Comparison of ENCODE assay signal across 9 mouse cellular contexts in the genomic region with DNA sequence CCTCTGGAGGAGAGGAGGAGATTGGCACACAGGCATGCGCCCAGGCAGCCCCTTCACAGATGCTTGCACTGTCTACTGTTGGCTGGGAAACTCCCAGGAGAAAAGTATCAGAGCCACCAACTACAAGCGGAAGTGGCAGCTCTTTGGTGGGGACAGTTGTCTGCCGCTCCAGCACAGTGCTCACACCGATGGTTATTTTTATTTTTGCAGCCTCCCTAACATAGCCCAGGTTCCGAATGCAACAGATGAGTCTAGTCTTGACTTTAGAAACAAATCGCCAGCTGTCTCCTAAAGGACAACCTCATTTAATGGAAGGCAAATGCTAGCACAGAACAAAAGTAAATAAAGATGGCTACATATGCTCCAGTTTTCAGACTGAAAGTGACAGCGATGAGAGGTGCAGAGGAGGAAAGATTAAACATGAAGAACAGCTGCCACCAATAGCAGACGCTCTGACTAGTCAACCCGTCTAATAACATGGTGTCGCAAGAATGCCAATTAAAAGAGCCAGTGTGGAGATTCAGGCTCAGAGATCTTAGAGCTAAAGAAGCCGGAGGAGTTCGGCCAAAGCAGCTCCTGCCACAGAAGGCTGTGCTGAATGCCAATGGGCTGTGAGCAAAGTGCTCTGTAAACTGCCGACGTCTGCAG.
DNase-seq lines count a peak whose midpoint lies in the region; ATAC-seq and TF ChIP-seq lines count a peak whose summit lies in the region.
"Had no signal": no experiment of that assay in that cellular context is flagged by ENCODE, and none has a peak within 500 bp of the region (broad histone marks: within the 10 kb centered on the region; RNA-seq: fewer than 3 reads in every experiment).

No protein-coding gene starts in this region.

- H3K4me2 ChIP-seq in intestine, postnatal 0 days (replicated peaks; ENCODE audit: low read depth), result peak overlapping the region; percentile 27
- peak overlapping the region; percentile 21 for H3K4me2 ChIP-seq in midbrain, embryonic 12.5 days (replicated peaks)
- H3K4me2 ChIP-seq in kidney, embryonic 16.5 days (replicated peaks; ENCODE audit: low read depth, low read length), result no peak overlapping the region

- no peak for TF ChIP-seq CTCF in intestine, postnatal 0 days (IDR thresholded peaks at IDR 0.05; ENCODE audit: low read depth)

- DNase-seq in frontal cortex, adult 2 months (ENCODE audit: extremely low spot score in 1 of 2, low spot score in 1 of 2), result peak; percentile 60 to 74
- no peak for DNase-seq in frontal cortex, postnatal 14 days (ENCODE audit: low spot score in 2 of 2)
- DNase-seq in brain, adult 2 months (ENCODE audit: low read depth, low spot score), result peak; percentile 71
- DNase-seq in adrenal gland, adult 2 months, result no peak

- H3K9me3 ChIP-seq in intestine, postnatal 0 days (ENCODE audit: control insufficient read depth), result no peaks in the 10 kb centered on the region
- no peaks in the 10 kb centered on the region for H3K9me3 ChIP-seq in midbrain, embryonic 12.5 days
- no peaks in the 10 kb centered on the region for H3K9me3 ChIP-seq in kidney, embryonic 16.5 days (ENCODE audit: low read length)

- ATAC-seq in intestine, postnatal 0 days, result no peak
- ATAC-seq in midbrain, embryonic 12.5 days (ENCODE audit: low FRiP score, low read depth), result 0 out of 2 replicates have a peak, but pooled peaks have one; percentile 16
- ATAC-seq in kidney, embryonic 16.5 days (ENCODE audit: low FRiP score, low TSS enrichment), result no peak
- no peak for ATAC-seq in inflammation-experienced regulatory T-cells, adult 6 months

- H3K36me3 ChIP-seq in intestine, postnatal 0 days (ENCODE audit: control insufficient read depth, insufficient read depth), result no peaks in the 10 kb centered on the region
- no peaks in the 10 kb centered on the region for H3K36me3 ChIP-seq in midbrain, embryonic 12.5 days
- no peaks in the 10 kb centered on the region for H3K36me3 ChIP-seq in kidney, embryonic 16.5 days (ENCODE audit: insufficient read depth, low read length)

- H3K27me3 ChIP-seq in intestine, postnatal 0 days (replicated peaks; ENCODE audit: control insufficient read depth, insufficient read depth, low read length), result no peaks in the 10 kb centered on the region
- H3K27me3 ChIP-seq in midbrain, embryonic 12.5 days, result no peaks in the 10 kb centered on the region
- H3K27me3 ChIP-seq in kidney, embryonic 16.5 days (ENCODE audit: insufficient read depth, low read length), result no peaks in the 10 kb centered on the region

- no peaks in the 10 kb centered on the region; the same call in 1 of the 2 replicates for H3K4me1 ChIP-seq in intestine, postnatal 0 days (replicated peaks; ENCODE audit: control insufficient read depth, insufficient read depth, low read length)
- H3K4me1 ChIP-seq in midbrain, embryonic 12.5 days, result peaks cover 51% of the 10 kb centered on the region
- peaks cover 16% of the 10 kb centered on the region for H3K4me1 ChIP-seq in kidney, embryonic 16.5 days (ENCODE audit: insufficient read depth, low read length)

- no peak overlapping the region for H3K4me3 ChIP-seq in intestine, postnatal 0 days (ENCODE audit: low read depth, low read length)
- H3K4me3 ChIP-seq in midbrain, embryonic 12.5 days, result no peak overlapping the region
- no peak overlapping the region for H3K4me3 ChIP-seq in kidney, embryonic 16.5 days (ENCODE audit: low read length)

- H3K9ac ChIP-seq in intestine, postnatal 0 days (ENCODE audit: low read depth, low read length), result no peak overlapping the region
- H3K9ac ChIP-seq in midbrain, embryonic 12.5 days (replicated peaks), result no peak overlapping the region
- no peak overlapping the region for H3K9ac ChIP-seq in kidney, embryonic 16.5 days (replicated peaks; ENCODE audit: low read length)

- 58% methylated on average over 14 of the region's 14 CpGs for WGBS in intestine, postnatal 0 days
- WGBS in midbrain, embryonic 12.5 days, result 34% methylated on average over 14 of the region's 14 CpGs
- 56% methylated on average over 14 of the region's 14 CpGs for WGBS in kidney, embryonic 16.5 days

- no peak overlapping the region for H3K27ac ChIP-seq in intestine, postnatal 0 days (ENCODE audit: low read depth, low read length)
- H3K27ac ChIP-seq in midbrain, embryonic 12.5 days (replicated peaks), result peak overlapping the region; percentile 73
- H3K27ac ChIP-seq in kidney, embryonic 16.5 days (ENCODE audit: low read length), result no peak overlapping the region
- H3K27ac ChIP-seq: kidney, postnatal 0 days had no signal

Comparison
In these comparisons a context has a peak if more than half of its experiments do, and no peak if none do; other contexts are left out.
1. DNase-seq: peak in frontal cortex, adult 2 months (2 of 2) and brain, adult 2 months (single experiment); none in frontal cortex, postnatal 14 days (0 of 2) and adrenal gland, adult 2 months (single experiment).